Comparison of ENCODE assay signal across 28 mouse cellular contexts in the genomic region with DNA sequence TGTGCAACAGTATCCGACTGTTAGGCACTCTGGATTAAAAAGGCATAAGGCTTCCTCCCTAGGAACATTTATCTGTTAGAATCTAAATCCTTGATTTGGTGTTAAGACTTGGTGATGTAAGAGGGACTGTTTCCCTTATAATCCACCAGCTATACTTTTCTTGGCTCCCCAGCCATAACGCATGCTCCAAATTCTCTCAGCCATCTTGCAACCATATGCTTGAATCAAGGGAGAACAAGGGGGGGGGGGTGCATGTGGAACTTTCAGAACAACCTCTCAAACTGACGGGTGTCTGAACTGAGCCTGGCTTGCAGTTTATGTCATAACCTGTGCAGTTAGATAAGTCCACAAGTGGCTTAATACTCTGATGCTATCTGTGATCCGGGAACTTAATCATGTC. TPM values are rescaled to one million over a fixed set of nuclear protein-coding genes. Genes with fewer than 3 reads are reported as not detected.
DNase-seq lines count a peak whose midpoint lies in the region; ATAC-seq lines count a peak whose summit lies in the region.
"Had no signal": no experiment of that assay in that cellular context is flagged by ENCODE, and none has a peak within 500 bp of the region (broad histone marks: within the 10 kb centered on the region; RNA-seq: fewer than 3 reads in every experiment).

No protein-coding gene starts in this region.

- no peaks in the 10 kb centered on the region for H3K36me3 ChIP-seq in limb, embryonic 12.5 days
- H3K36me3 ChIP-seq in limb, embryonic 10.5 days: no peaks in the 10 kb centered on the region
- no peaks in the 10 kb centered on the region for H3K36me3 ChIP-seq in embryonic facial prominence, embryonic 13.5 days
- H3K36me3 ChIP-seq in limb, embryonic 13.5 days: no peaks in the 10 kb centered on the region
- no peaks in the 10 kb centered on the region for H3K36me3 ChIP-seq in neural tube, embryonic 15.5 days
- H3K36me3 ChIP-seq in hindbrain, embryonic 11.5 days (ENCODE audit: control insufficient read depth, insufficient read depth, low read length): no peaks in the 10 kb centered on the region
- H3K36me3 ChIP-seq: embryonic facial prominence, embryonic 15.5 days; heart, embryonic 10.5 days; heart, embryonic 15.5 days; kidney, embryonic 15.5 days; lung, embryonic 15.5 days had no signal

- H3K9ac ChIP-seq in limb, embryonic 12.5 days (replicated peaks): no peak overlapping the region
- no peak overlapping the region for H3K9ac ChIP-seq in embryonic facial prominence, embryonic 13.5 days
- H3K9ac ChIP-seq in limb, embryonic 13.5 days: no peak overlapping the region
- no peak overlapping the region for H3K9ac ChIP-seq in neural tube, embryonic 15.5 days (replicated peaks)
- no peak overlapping the region for H3K9ac ChIP-seq in hindbrain, embryonic 11.5 days (ENCODE audit: low read depth, low read length)
- H3K9ac ChIP-seq: embryonic facial prominence, embryonic 15.5 days; forebrain, embryonic 13.5 days; heart, embryonic 15.5 days; hindbrain, embryonic 14.5 days; kidney, embryonic 15.5 days; lung, embryonic 15.5 days; midbrain, embryonic 12.5 days had no signal

- H3K4me3 ChIP-seq in limb, embryonic 12.5 days (replicated peaks): no peak overlapping the region
- no peak overlapping the region for H3K4me3 ChIP-seq in limb, embryonic 10.5 days
- no peak overlapping the region for H3K4me3 ChIP-seq in embryonic facial prominence, embryonic 13.5 days
- no peak overlapping the region for H3K4me3 ChIP-seq in limb, embryonic 13.5 days
- H3K4me3 ChIP-seq in neural tube, embryonic 15.5 days (replicated peaks): no peak overlapping the region
- no peak overlapping the region for H3K4me3 ChIP-seq in hindbrain, embryonic 11.5 days (ENCODE audit: low read depth, low read length)
- H3K4me3 ChIP-seq: embryonic facial prominence, embryonic 15.5 days; forebrain, embryonic 13.5 days; heart, embryonic 10.5 days; heart, embryonic 15.5 days; kidney, embryonic 15.5 days; layer of hippocampus, adult 2 months; left cerebral cortex, adult 2 months; lung, embryonic 15.5 days; midbrain, embryonic 12.5 days had no signal

- no peaks in the 10 kb centered on the region for H3K27me3 ChIP-seq in limb, embryonic 12.5 days
- H3K27me3 ChIP-seq in limb, embryonic 10.5 days (ENCODE audit: low read depth, poor library complexity, severe bottlenecking): no peaks in the 10 kb centered on the region
- H3K27me3 ChIP-seq in embryonic facial prominence, embryonic 13.5 days: no peaks in the 10 kb centered on the region
- H3K27me3 ChIP-seq in limb, embryonic 13.5 days: no peaks in the 10 kb centered on the region
- H3K27me3 ChIP-seq in neural tube, embryonic 15.5 days (replicated peaks): no peaks in the 10 kb centered on the region
- H3K27me3 ChIP-seq in hindbrain, embryonic 11.5 days (ENCODE audit: control insufficient read depth, insufficient read depth, low read length): no peaks in the 10 kb centered on the region
- H3K27me3 ChIP-seq: CH12.LX; embryonic facial prominence, embryonic 15.5 days; forebrain, embryonic 13.5 days; heart, embryonic 15.5 days; kidney, embryonic 15.5 days; lung, embryonic 15.5 days; midbrain, embryonic 12.5 days had no signal

- DNase-seq in limb, embryonic 10.5 days (ENCODE audit: low spot score): no peak
- DNase-seq in hindbrain, embryonic 11.5 days (ENCODE audit: low spot score): no peak
- DNase-seq in cerebellum, adult 11-12 months: no peak
- DNase-seq: adrenal gland, adult 8-10 months; cerebellum, adult 9-10 months; cerebellum, postnatal 36 days; heart, postnatal 36 days; kidney, adult 18-20 months; kidney, postnatal 36 days; lung, postnatal 36 days; thymus, postnatal 4 days had no signal

- H3K27ac ChIP-seq in limb, embryonic 12.5 days: peak overlapping the region; percentile 54; the same call in 1 of the 2 replicates
- H3K27ac ChIP-seq in limb, embryonic 10.5 days: no peak overlapping the region
- peak overlapping the region; percentile 9; the same call in 1 of the 2 replicates for H3K27ac ChIP-seq in embryonic facial prominence, embryonic 13.5 days
- 0 out of 2 replicates have a peak overlapping the region, but pooled peaks have one; percentile 18 for H3K27ac ChIP-seq in limb, embryonic 13.5 days
- peak overlapping the region; percentile 45 for H3K27ac ChIP-seq in neural tube, embryonic 15.5 days (replicated peaks)
- no peak overlapping the region for H3K27ac ChIP-seq in hindbrain, embryonic 11.5 days (ENCODE audit: low read depth, low read length)
- H3K27ac ChIP-seq: embryonic facial prominence, embryonic 15.5 days; forebrain, embryonic 13.5 days; heart, embryonic 10.5 days; heart, embryonic 15.5 days; hindbrain, embryonic 14.5 days; kidney, embryonic 15.5 days; layer of hippocampus, adult 2 months; left cerebral cortex, adult 2 months; lung, embryonic 15.5 days; midbrain, embryonic 12.5 days had no signal

- H3K4me2 ChIP-seq in limb, embryonic 12.5 days: no peak overlapping the region
- H3K4me2 ChIP-seq in embryonic facial prominence, embryonic 13.5 days: no peak overlapping the region
- no peak overlapping the region for H3K4me2 ChIP-seq in limb, embryonic 13.5 days (replicated peaks)
- peak overlapping the region; percentile 19 for H3K4me2 ChIP-seq in neural tube, embryonic 15.5 days
- no peak overlapping the region for H3K4me2 ChIP-seq in hindbrain, embryonic 11.5 days (replicated peaks; ENCODE audit: low read depth, low read length)
- H3K4me2 ChIP-seq: embryonic facial prominence, embryonic 15.5 days; forebrain, embryonic 13.5 days; heart, embryonic 15.5 days; hindbrain, embryonic 14.5 days; kidney, embryonic 15.5 days; liver, embryonic 11.5 days; lung, embryonic 15.5 days; midbrain, embryonic 12.5 days had no signal

- no peak for ATAC-seq in limb, embryonic 12.5 days (ENCODE audit: insufficient number of reproducible peaks, insufficient read depth, low FRiP score, low TSS enrichment, low read depth)
- no peak for ATAC-seq in embryonic facial prominence, embryonic 13.5 days (ENCODE audit: insufficient number of reproducible peaks, insufficient read depth, low FRiP score, low TSS enrichment, low read depth)
- peak; percentile 62; the same call in 1 of the 2 replicates for ATAC-seq in limb, embryonic 13.5 days (ENCODE audit: low FRiP score, low read depth)
- ATAC-seq in neural tube, embryonic 15.5 days (ENCODE audit: low FRiP score): no peak
- ATAC-seq in hindbrain, embryonic 11.5 days (ENCODE audit: low FRiP score): no peak
- ATAC-seq: forebrain, embryonic 13.5 days; inflammation-experienced regulatory T-cells, adult 6 months had no signal

- 40% methylated on average over 4 of the region's 4 CpGs for WGBS in limb, embryonic 12.5 days
- WGBS in limb, embryonic 10.5 days: 71% methylated on average over 4 of the region's 4 CpGs
- WGBS in embryonic facial prominence, embryonic 13.5 days: 33% methylated on average over 4 of the region's 4 CpGs
- WGBS in limb, embryonic 13.5 days: 27% methylated on average over 4 of the region's 4 CpGs
- 59% methylated on average over 4 of the region's 4 CpGs for WGBS in neural tube, embryonic 15.5 days
- WGBS in hindbrain, embryonic 11.5 days: 79% methylated on average over 4 of the region's 4 CpGs

- no peaks in the 10 kb centered on the region for H3K9me3 ChIP-seq in limb, embryonic 12.5 days
- no peaks in the 10 kb centered on the region for H3K9me3 ChIP-seq in limb, embryonic 10.5 days (replicated peaks)
- no peaks in the 10 kb centered on the region for H3K9me3 ChIP-seq in embryonic facial prominence, embryonic 13.5 days
- H3K9me3 ChIP-seq in limb, embryonic 13.5 days: no peaks in the 10 kb centered on the region
- H3K9me3 ChIP-seq in neural tube, embryonic 15.5 days (replicated peaks): no peaks in the 10 kb centered on the region
- H3K9me3 ChIP-seq in hindbrain, embryonic 11.5 days (ENCODE audit: control insufficient read depth, low read length): no peaks in the 10 kb centered on the region
- H3K9me3 ChIP-seq: embryonic facial prominence, embryonic 15.5 days; forebrain, embryonic 13.5 days; heart, embryonic 10.5 days; heart, embryonic 15.5 days; kidney, embryonic 15.5 days; lung, embryonic 15.5 days; midbrain, embryonic 12.5 days had no signal

- H3K4me1 ChIP-seq in limb, embryonic 12.5 days (replicated peaks): peaks cover 49% of the 10 kb centered on the region
- H3K4me1 ChIP-seq in limb, embryonic 10.5 days: peaks cover 37% of the 10 kb centered on the region
- H3K4me1 ChIP-seq in embryonic facial prominence, embryonic 13.5 days: peaks cover 37% of the 10 kb centered on the region
- H3K4me1 ChIP-seq in limb, embryonic 13.5 days: peaks cover 47% of the 10 kb centered on the region
- H3K4me1 ChIP-seq in neural tube, embryonic 15.5 days: peaks cover 48% of the 10 kb centered on the region
- no peaks in the 10 kb centered on the region; the same call in 1 of the 2 replicates for H3K4me1 ChIP-seq in hindbrain, embryonic 11.5 days (replicated peaks; ENCODE audit: control insufficient read depth, insufficient read depth, low read length)

RNA-seq across cellular contexts. Expression of a gene that starts 4.9 kb away (rescaled TPM):
- polyA plus RNA-seq in limb, embryonic 12.5 days (2016; fragmentation: Nextera tagmentation; extraction: Ambion mirVana): 0.88 and 0.94 TPM in 2 replicates
- 0.18 and 0.26 TPM in 2 replicates for polyA plus RNA-seq in limb, embryonic 10.5 days (2016; fragmentation: Nextera tagmentation; extraction: Ambion mirVana)
- polyA plus RNA-seq in embryonic facial prominence, embryonic 13.5 days (2015; fragmentation: Nextera tagmentation; extraction: Ambion mirVana): 1.3 and 1.4 TPM in 2 replicates
- 1.0 and 1.2 TPM in 2 replicates for polyA plus RNA-seq in limb, embryonic 13.5 days (2015; fragmentation: Nextera tagmentation; extraction: Ambion mirVana)
- 20.3 and 24.4 TPM in 2 replicates for polyA plus RNA-seq in neural tube, embryonic 15.5 days (2015; fragmentation: Nextera tagmentation; extraction: Ambion mirVana)
- polyA plus RNA-seq in hindbrain, embryonic 11.5 days (2014; fragmentation: Nextera tagmentation; extraction: Ambion mirVana): 25.5 and 35.7 TPM in 2 replicates

Comparison
In these comparisons a context has a peak if more than half of its experiments do, and no peak if none do; other contexts are left out.
1. H3K27ac ChIP-seq: peak in limb, embryonic 12.5 days (single experiment), embryonic facial prominence, embryonic 13.5 days (single experiment), limb, embryonic 13.5 days (single experiment) and neural tube, embryonic 15.5 days (single experiment); none in limb, embryonic 10.5 days (single experiment) and hindbrain, embryonic 11.5 days (single experiment).